Comparison of ENCODE assay signal across 8 mouse cellular contexts in the genomic region with DNA sequence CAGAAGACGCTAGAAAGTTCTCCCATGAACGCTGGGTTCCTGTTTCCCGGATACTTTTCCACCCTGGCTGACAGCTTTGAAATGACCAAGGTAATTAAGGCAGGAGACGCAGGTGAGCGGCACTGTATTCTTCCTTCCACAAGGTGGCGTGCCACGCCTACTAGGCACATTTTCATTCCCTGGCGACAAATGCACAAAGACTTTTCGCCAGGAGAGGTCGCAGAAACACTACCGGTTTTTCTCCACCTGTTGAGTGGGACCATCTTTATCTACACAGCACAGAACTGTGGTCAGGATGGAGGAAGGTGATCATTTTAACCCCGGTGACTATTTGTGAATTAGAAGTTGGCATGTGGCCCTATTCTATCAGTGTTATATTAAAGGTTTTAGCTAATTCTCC. TPM values are rescaled to one million over a fixed set of nuclear protein-coding genes. Genes with fewer than 3 reads are reported as not detected.
DNase-seq lines count a peak whose midpoint lies in the region; ATAC-seq lines count a peak whose summit lies in the region.

No protein-coding gene starts in this region.

- ATAC-seq in hindbrain, embryonic 15.5 days (ENCODE audit: low FRiP score, low read depth) = peak; percentile 54; the same call in 1 of the 2 replicates

- H3K9me3 ChIP-seq in hindbrain, embryonic 15.5 days = no peaks in the 10 kb centered on the region

- peaks cover 4% of the 10 kb centered on the region; the same call in 1 of the 2 replicates for H3K4me1 ChIP-seq in hindbrain, embryonic 15.5 days (replicated peaks)

- H3K4me2 ChIP-seq in hindbrain, embryonic 15.5 days = peak overlapping the region; percentile 36

- H3K27ac ChIP-seq in hindbrain, embryonic 15.5 days (replicated peaks) = no peak overlapping the region

- no peaks in the 10 kb centered on the region for H3K27me3 ChIP-seq in hindbrain, embryonic 15.5 days

- DNase-seq in MN1 (ENCODE audit: low spot score) = peak; percentile 94
- DNase-seq in cerebellum, adult 8-10 months = peak; percentile 86
- peak; percentile 52 to 93 for DNase-seq in frontal cortex, adult 2 months (ENCODE audit: extremely low spot score in 1 of 2, low spot score in 1 of 2)
- DNase-seq in layer of hippocampus, postnatal 25 days (ENCODE audit: extremely low spot score in 1 of 2, low spot score in 1 of 2) = peak; percentile 60 to 81
- DNase-seq in lung, postnatal 25 days (ENCODE audit: low spot score) = peak; percentile 86
- peak; percentile 78 for DNase-seq in retina, postnatal 7 days (ENCODE audit: low read depth, low spot score)
- DNase-seq in urinary bladder, adult 18-20 months (ENCODE audit: low spot score in 2 of 2) = peak; percentile 68 to 74

- WGBS in hindbrain, embryonic 15.5 days = 3% methylated on average over 12 of the region's 12 CpGs

- H3K36me3 ChIP-seq in hindbrain, embryonic 15.5 days = no peaks in the 10 kb centered on the region

- H3K9ac ChIP-seq in hindbrain, embryonic 15.5 days = no peak overlapping the region

- no peak overlapping the region for H3K4me3 ChIP-seq in hindbrain, embryonic 15.5 days

RNA-seq across cellular contexts. Expression of a gene that starts 15.6 kb away (rescaled TPM):
- 9.6 and 11.6 TPM in 2 replicates for polyA plus RNA-seq in frontal cortex, adult 2 months (2012; rRNA removed)
- polyA plus RNA-seq in hindbrain, embryonic 15.5 days (2015; fragmentation: Nextera tagmentation; extraction: Ambion mirVana) = 23.7 and 25.2 TPM in 2 replicates
- 10 to 100 TPM; 12.8 to 13.6 TPM for total RNA-seq in layer of hippocampus, postnatal 25 days (2021)

RNA-seq across cellular contexts. Expression of a gene that starts 40.9 kb away (rescaled TPM):
- 104 and 115 TPM in 2 replicates for polyA plus RNA-seq in frontal cortex, adult 2 months (2012; rRNA removed)
- 196 and 200 TPM in 2 replicates for polyA plus RNA-seq in hindbrain, embryonic 15.5 days (2015; fragmentation: Nextera tagmentation; extraction: Ambion mirVana)
- 100 to 1,000 TPM; 180 to 206 TPM for total RNA-seq in layer of hippocampus, postnatal 25 days (2021)
